Mouse (Mus musculus): ENCODE measurements at regions not wholly inside any gene's neighbourhood (a gene's known extent, or its start where the extent isn't known, plus 50 kb on each side); places are given as distances from the start of the nearest gene placed in this dataset.

DNA sequence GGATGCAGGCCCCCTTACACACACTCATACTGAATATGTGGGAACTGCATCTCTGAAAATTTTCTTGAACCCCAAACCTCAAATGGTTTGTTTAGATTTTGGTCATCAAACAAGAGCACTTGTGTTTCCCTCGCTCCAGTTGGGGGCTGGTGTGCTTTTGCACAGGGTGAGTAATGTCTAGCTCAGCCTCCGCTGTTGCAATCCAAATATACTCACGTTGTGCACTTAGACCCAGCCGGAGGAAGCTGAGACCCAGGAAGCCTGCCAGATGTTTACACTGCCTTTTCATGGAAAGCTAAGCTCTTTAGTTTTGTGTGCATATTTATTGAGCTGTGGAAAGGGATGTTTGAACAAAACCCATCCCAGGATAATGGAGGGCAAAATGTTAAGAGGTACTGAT, 148.9 kb upstream of the Gm12728 start:
- TF ChIP-seq POLR2A (IDR thresholded peaks at IDR 0.05; ENCODE audit: insufficient read depth, low read length) (no peak), CTCF (IDR thresholded peaks at IDR 0.05; ENCODE audit: low read depth, low read length) (no peak)

Data from ES-Bruce4 (cell line).